Mouse (Mus musculus): ENCODE measurements around the gene Arl3.
A peak's percentile ranks its signal among the peaks of the same experiment; 100 is the strongest.

The Arl3 gene

GRCm38 (mm10) chr19:46532031-46532688, 40.8 kb downstream of the Arl3 start:
- DNase-seq = peak; percentile 72

- peak; percentile 49 for DNase-seq
Observed at GRCm38 (mm10) chr19:46531071-46532030, 41.6 kb downstream of the Arl3 start.

GRCm38 (mm10) chr19:46530449-46530990, 42.5 kb downstream of the Arl3 start:
- peak; percentile 33 for DNase-seq

GRCm38 (mm10) chr19:46529601-46530448, 43.2 kb downstream of the Arl3 start:
- DNase-seq = peak; percentile 21

- DNase-seq = peak; percentile 96
Observed at GRCm38 (mm10) chr19:46528529-46529213, 44.3 kb downstream of the Arl3 start.

GRCm38 (mm10) chr19:46527632-46528528, 45.1 kb downstream of the Arl3 start:
- no peak for DNase-seq

- peak; percentile 56 for DNase-seq
Observed at GRCm38 (mm10) chr19:46525691-46526631, 47.0 kb downstream of the Arl3 start.

GRCm38 (mm10) chr19:46524601-46525321, 48.2 kb downstream of the Arl3 start:
- DNase-seq = peak; percentile 90

- DNase-seq = no peak
Observed at GRCm38 (mm10) chr19:46524152-46524544, 48.9 kb downstream of the Arl3 start.

GRCm38 (mm10) chr19:46523480-46524151, 49.4 kb downstream of the Arl3 start:
- DNase-seq = peak; percentile 64

GRCm38 (mm10) chr19:46523131-46523479, 49.9 kb downstream of the Arl3 start:
- DNase-seq = no peak

- no peak for DNase-seq
Observed at GRCm38 (mm10) chr19:46522433-46523044, 50.5 kb downstream of the Arl3 start.

- DNase-seq = no peak
Observed at GRCm38 (mm10) chr19:46521698-46522097, 51.3 kb downstream of the Arl3 start.

GRCm38 (mm10) chr19:46518828-46519621, 54.0 kb downstream of the Arl3 start:
- DNase-seq = peak; percentile 21

GRCm38 (mm10) chr19:46518352-46518787, 54.6 kb downstream of the Arl3 start:
- DNase-seq = no peak

- DNase-seq = no peak
Observed at GRCm38 (mm10) chr19:46517529-46518351, 55.3 kb downstream of the Arl3 start.

All from kidney, adult 11 months (tissue).